9 mouse cellular contexts compared by ENCODE assay signal in the genomic region with DNA sequence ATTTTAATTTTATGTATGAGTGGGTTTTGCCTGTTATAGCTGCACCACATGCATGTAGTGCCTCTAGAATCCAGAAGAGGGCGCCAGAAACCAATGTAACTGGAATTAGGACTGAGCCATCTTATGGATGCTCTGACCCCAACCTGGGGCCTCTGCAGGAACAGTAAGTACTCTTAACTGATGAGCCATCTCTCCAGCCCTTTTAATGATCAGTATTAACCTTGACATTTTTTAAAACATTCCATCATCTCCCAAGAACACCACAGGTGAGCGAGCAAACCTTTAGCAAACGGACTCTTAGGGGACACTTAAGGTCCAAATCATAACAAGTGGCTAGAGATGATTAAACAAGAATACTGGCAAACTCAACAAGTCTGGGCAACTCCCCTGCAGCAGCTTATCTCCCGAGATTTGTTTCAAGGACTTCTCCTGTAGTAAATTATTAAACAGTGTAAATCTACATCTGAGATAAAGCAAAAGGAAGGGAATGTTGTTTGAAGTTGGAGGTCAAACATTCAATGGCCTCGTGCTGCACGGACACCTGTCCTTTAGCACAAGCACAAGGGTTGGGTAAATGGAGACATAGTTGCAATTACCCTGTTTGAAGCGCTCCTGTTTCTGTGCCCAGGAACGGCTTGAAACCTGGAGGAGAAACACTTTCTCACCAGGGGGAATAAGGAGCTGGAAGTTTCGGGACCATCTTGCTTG.
DNase-seq lines count a peak whose midpoint lies in the region; ATAC-seq lines count a peak whose summit lies in the region.
"Had no signal": no experiment of that assay in that cellular context is flagged by ENCODE, and none has a peak within 500 bp of the region (broad histone marks: within the 10 kb centered on the region; RNA-seq: fewer than 3 reads in every experiment).

No protein-coding gene starts in this region.

- no peaks in the 10 kb centered on the region for H3K4me1 ChIP-seq in forebrain, embryonic 14.5 days (ENCODE audit: control insufficient read depth, insufficient read depth, low read length)
- H3K4me1 ChIP-seq in stomach, embryonic 15.5 days: no peaks in the 10 kb centered on the region

- H3K27ac ChIP-seq in forebrain, embryonic 14.5 days (ENCODE audit: low read depth, low read length): no peak overlapping the region
- H3K27ac ChIP-seq in stomach, embryonic 15.5 days: peak overlapping the region; percentile 75
- H3K27ac ChIP-seq: hindbrain, embryonic 15.5 days had no signal

- WGBS in forebrain, embryonic 14.5 days: 75% methylated on average over 9 of the region's 9 CpGs
- 50% methylated on average over 9 of the region's 9 CpGs for WGBS in stomach, embryonic 15.5 days

- no peak overlapping the region for H3K4me3 ChIP-seq in forebrain, embryonic 14.5 days (ENCODE audit: low read depth, low read length)
- no peak overlapping the region for H3K4me3 ChIP-seq in stomach, embryonic 15.5 days (replicated peaks)
- H3K4me3 ChIP-seq: hindbrain, embryonic 15.5 days had no signal

- H3K4me2 ChIP-seq in forebrain, embryonic 14.5 days (ENCODE audit: low read length): no peak overlapping the region
- no peak overlapping the region for H3K4me2 ChIP-seq in stomach, embryonic 15.5 days
- H3K4me2 ChIP-seq: hindbrain, embryonic 15.5 days had no signal

- no peak overlapping the region for H3K9ac ChIP-seq in forebrain, embryonic 14.5 days (ENCODE audit: low read length)
- H3K9ac ChIP-seq in stomach, embryonic 15.5 days: no peak overlapping the region
- H3K9ac ChIP-seq: hindbrain, embryonic 15.5 days had no signal

- no peaks in the 10 kb centered on the region for H3K27me3 ChIP-seq in forebrain, embryonic 14.5 days (replicated peaks; ENCODE audit: control insufficient read depth, insufficient read depth, low read length)
- no peaks in the 10 kb centered on the region for H3K27me3 ChIP-seq in stomach, embryonic 15.5 days (replicated peaks)
- H3K27me3 ChIP-seq: hindbrain, embryonic 15.5 days had no signal

- H3K9me3 ChIP-seq in forebrain, embryonic 14.5 days (replicated peaks; ENCODE audit: control insufficient read depth, low read length): no peaks in the 10 kb centered on the region
- no peaks in the 10 kb centered on the region for H3K9me3 ChIP-seq in stomach, embryonic 15.5 days
- H3K9me3 ChIP-seq: hindbrain, embryonic 15.5 days had no signal

- H3K36me3 ChIP-seq in forebrain, embryonic 14.5 days (ENCODE audit: control insufficient read depth, insufficient read depth, low read length): no peaks in the 10 kb centered on the region
- H3K36me3 ChIP-seq in stomach, embryonic 15.5 days: no peaks in the 10 kb centered on the region
- H3K36me3 ChIP-seq: hindbrain, embryonic 15.5 days had no signal

- DNase-seq in frontal cortex, postnatal 25 days (ENCODE audit: low spot score in 2 of 2): peak; percentile 18 to 20
- peak; percentile 75 for DNase-seq in A20 (ENCODE audit: low read depth, low spot score)
- peak; percentile 66 for DNase-seq in adrenal gland, adult 2 months
- peak; percentile 74 for DNase-seq in forebrain, embryonic 14.5 days (ENCODE audit: low spot score)
- DNase-seq in kidney, postnatal 10 days: peak; percentile 83
- peak; percentile 77 for DNase-seq in lung, postnatal 14 days

- ATAC-seq in frontal cortex, adult (ENCODE audit: low TSS enrichment): no peak
- ATAC-seq in forebrain, embryonic 14.5 days: peak; percentile 62; the same call in 1 of the 2 replicates
- peak; percentile 77 for ATAC-seq in stomach, embryonic 15.5 days (ENCODE audit: insufficient read depth, low FRiP score, low read depth)

Comparison
In these comparisons a context has a peak if more than half of its experiments do, and no peak if none do; other contexts are left out.
1. DNase-seq: peak in every context shown above with its lines; median percentile 83 in kidney, postnatal 10 days; 77 in lung, postnatal 14 days; 75 in A20; 74 in forebrain, embryonic 14.5 days; 66 in adrenal gland, adult 2 months; 19 in frontal cortex, postnatal 25 days.